Mouse (Mus musculus) frontal cortex, adult 2 months (tissue): ENCODE measurements around the gene Nme9. TPM values are rescaled to one million over a fixed set of nuclear protein-coding genes. Genes with fewer than 3 reads are reported as not detected.
A peak's percentile ranks its signal among the peaks of the same experiment; 100 is the strongest.

Experiments used
- DNase-seq, 2 experiments: peaks; one replicate each; pipeline ENCODE4 v3.0.0; 2022; ENCODE audit warnings: low spot score in 1 of 2; ENCODE audit errors: extremely low spot score in 1 of 2
- polyA plus RNA-seq: library from polyadenylated mRNA; depleted of rRNA; stranded (reverse); fragments of >200 nt; gene quantifications from 2 replicates; pipeline ENCODE4 v1.2.3, GENCODE M21; 2012; rRNA removed

The Nme9 gene
- 0.19 TPM in 1 of 2 replicates, not detected in the other for polyA plus RNA-seq

DNA sequence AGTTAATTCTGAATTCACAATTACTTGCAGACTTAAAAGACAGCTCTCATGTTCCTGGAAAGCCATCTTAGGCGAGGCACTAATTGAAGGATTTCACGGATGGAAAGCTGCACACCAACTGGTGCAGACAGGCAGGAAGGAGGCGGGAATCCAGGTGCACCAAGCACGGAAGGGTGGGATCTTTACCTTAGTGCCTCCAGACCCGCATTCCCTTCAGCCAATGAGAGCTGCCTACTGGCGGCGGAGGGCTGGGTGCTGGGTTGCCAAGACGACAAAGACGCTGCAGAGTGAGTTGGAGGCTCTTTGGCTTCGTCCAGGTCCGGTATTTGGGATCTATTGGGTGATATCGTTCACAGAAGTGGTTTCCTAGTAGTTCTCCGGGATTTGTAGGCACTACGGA lies at the start of gene Nme9:
Gene Nme9, plus strand, starts transcription at position 315 of the 400 bp plus-strand sequence.
- DNase-seq: no peak

DNA sequence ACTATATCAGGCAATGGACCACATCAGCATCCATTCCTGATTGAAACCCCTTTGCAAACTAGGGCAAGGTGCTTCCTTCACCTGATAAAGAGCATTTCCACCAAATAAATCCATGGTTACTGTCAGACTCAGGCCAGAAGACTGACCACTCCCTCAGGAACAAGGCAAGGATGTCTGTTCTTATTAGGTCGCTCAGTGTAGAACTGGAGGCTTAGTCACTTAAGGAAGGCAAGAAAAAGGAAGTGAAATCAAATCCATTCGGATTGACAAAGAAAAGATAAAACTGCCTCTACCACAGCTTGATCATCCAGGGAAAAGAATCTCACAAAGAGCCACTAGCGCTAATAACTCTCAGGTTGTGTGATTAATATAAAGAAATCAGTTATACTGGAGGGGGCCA lies 42.0 kb upstream of the Nme9 start:
- DNase-seq: no peak

DNA sequence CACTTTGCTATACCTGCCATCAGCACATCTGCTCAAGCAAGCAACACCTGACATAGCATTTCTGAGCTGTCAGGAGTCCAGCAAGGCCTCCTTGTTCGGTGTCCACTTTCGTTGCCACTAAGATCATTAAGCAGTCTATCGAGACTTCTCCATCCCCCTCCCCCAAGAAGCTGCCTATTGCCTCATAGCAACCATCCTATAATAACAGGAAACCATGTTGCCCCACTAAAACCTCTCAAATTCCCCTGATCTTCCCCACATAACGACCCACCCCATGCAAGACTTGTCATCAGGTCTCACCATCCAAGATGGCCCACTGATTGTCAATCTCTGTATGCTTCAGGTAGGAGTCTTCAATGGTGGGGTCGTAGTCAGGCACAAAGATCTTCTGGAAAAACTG lies 40.2 kb upstream of the Nme9 start:
- DNase-seq: no peak

DNA sequence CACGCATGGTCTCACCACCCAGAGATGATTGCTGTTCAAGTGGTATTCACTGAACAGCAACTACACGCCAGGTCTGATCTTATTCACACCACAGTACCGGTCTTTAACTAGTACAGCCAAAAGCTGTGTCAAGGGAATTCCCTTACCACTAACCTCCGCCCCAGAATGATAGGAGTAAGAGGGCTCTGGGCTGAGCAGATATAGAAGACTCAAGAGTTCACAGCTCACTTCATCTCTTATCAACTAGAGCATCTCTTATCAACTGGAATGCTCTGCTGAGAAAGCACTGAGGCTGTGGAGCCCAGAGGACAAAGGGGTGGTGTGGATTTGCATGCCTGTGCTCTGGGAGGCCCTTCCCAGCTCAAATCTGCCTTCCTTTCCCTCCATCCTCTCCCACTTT lies 39.5 kb upstream of the Nme9 start:
- no peak for DNase-seq

GRCm38 (mm10) chr9:99416809-99417208 lies 34.5 kb upstream of the Nme9 start:
- DNase-seq: no peak

DNA sequence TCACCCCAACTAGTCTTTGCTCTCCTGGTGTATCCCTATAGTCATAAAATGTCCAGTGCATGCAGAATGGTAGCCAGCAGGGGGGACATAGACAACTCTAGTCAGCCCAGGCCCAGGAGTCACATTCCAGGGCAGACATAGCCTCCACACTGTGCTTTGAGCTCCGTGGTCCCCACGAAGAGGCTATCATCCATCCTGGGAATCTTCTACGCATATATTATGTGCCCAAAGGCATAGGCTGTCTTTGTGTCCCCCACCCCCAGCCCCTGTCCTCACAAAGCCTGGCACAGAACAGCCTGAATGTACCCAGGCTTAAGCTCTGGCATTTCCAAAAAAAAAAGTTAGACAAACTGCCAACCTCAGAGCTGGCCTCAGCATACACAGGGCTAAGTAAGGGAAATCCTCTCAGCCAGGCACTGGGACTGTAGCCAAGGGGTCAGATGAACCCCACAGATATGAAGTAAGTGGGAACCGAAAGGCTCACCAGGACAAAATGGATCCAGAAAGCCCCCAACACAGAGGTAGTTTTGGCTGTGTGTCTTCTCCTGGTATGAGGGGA lies 33.9 kb upstream of the Nme9 start:
- no peak for DNase-seq

DNA sequence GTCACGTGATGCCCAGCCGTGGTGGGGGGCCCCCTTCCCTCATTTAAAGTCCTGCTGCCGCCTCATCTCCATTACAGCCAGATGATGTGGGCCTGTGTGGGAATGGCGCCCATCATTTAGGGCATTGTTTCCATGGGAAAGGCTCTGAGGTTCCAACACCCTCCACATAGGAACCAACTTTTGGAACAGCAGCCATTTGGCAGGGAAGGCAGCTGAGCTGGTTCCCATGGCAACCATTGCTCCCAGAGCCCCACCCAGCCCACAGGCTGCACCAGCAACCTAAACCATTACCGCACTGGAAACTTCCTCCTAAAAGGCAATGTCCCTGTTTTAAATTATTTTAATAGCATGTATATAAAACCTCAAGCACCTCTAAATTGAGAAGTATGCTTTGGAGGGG lies 32.9 kb upstream of the Nme9 start:
- peak in 1 of 2 experiments; percentile 79 for DNase-seq

GRCm38 (mm10) chr9:99419951-99420701 lies 31.1 kb upstream of the Nme9 start:
- DNase-seq: no peak

- DNase-seq: no peak
These were observed 29.4 kb upstream of the Nme9 start for GRCm38 (mm10) chr9:99421914-99422313.

GRCm38 (mm10) chr9:99423692-99424573 lies 27.3 kb upstream of the Nme9 start:
- no peak for DNase-seq

GRCm38 (mm10) chr9:99424574-99424863 lies 26.8 kb upstream of the Nme9 start:
- no peak for DNase-seq

DNA sequence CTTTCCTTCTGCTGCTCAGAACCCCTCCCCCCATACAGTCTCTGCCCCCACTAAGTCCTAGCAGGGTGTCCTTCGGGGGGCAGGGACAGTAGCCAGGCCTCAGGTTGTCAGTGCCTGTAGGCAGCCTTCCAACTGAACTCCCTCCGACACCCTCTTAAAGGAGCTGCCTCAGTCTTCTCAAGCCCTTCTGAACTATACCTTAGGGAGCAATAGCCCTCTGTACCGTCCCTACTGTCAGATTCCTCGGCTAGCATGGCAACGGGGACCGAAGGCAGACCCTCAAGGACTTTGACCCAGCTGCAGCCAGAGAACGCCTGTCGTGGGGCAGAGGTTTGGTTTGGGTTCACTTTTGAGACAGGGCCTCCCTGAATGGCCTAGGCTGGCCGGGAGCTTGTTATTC lies 26.0 kb upstream of the Nme9 start:
- no peak for DNase-seq

- peak in 1 of 2 experiments; percentile 76 for DNase-seq
These were observed 22.5 kb upstream of the Nme9 start for GRCm38 (mm10) chr9:99428601-99429331.

GRCm38 (mm10) chr9:99429845-99430244 lies 21.4 kb upstream of the Nme9 start:
- DNase-seq: peak in 1 of 2 experiments; percentile 77

DNA sequence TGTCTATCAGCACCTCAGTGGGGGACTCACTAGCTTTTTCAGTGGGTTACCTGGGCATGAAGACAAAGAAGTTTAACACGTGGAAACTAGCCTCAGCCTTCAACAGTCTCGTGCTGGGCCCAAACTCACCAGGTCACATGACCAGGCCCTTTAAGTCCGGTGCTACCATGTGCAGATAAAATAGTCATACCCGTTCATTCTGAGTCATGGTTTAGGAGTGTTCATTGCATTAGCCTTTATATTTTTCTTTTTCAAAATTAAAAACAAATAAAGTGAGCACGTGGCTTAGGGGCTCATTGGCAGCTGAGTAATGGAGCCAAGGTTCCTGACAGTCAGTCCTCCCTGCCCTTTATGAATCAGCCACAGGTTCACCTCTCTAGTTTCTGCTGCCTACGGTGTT lies 20.5 kb upstream of the Nme9 start:
- no peak for DNase-seq

DNA sequence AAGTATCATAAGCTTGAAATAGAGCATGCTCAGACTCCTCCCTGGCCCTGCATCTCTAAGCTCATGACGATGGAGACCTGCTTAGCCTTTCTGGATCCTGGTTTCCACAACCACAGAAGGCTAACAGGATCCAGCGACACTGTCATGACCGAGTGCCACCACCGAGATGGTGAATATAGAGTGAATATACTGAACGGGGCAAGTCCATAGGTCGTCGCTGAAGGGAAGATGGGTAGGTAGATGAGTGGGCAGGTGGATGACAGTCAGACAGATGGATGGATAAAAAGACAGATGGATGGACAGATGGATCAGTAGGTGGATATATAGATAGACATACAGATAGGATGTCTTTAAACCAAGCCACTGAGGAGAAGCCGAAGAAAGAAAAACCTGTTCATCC lies 19.9 kb upstream of the Nme9 start:
- peak; percentile 57 to 78 for DNase-seq

DNA sequence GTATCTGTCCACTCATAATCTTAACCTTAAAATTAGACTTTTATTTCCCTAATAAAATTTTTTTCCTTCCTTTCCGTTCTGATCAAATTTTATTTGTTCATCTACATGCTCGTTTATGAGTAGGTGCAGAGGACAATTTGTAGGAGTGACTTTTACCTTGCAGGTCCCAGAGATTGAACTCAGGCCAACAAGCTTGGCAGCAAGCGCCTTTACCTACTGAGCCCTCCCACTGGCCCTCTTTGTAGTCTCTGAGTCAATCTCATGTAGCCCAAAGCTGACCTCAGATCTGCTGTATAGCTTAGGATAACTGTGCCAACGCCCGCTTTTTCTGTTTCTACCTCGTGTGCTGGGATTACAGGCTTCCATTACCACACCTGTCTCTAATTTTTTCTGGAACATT lies 19.3 kb upstream of the Nme9 start:
- DNase-seq: no peak

DNA sequence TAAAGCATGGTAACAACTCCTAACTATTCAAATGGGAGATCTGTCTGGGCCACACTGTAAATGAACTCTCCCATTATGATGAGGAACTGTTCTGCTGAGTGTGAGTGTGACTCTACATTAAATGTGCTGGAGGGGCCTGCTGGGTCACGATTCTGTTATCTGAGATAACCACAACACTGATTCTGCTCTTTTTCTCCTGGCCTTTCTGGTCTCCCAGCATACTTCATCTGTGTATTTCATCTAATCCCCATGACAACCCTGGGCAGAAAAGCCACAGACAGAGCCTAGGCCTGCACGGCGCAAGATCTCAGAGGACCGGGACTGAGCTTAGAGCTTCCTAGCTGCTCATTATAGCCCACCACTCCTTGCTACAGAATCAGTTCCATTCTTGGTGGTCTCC lies 18.8 kb upstream of the Nme9 start:
- DNase-seq: no peak

DNA sequence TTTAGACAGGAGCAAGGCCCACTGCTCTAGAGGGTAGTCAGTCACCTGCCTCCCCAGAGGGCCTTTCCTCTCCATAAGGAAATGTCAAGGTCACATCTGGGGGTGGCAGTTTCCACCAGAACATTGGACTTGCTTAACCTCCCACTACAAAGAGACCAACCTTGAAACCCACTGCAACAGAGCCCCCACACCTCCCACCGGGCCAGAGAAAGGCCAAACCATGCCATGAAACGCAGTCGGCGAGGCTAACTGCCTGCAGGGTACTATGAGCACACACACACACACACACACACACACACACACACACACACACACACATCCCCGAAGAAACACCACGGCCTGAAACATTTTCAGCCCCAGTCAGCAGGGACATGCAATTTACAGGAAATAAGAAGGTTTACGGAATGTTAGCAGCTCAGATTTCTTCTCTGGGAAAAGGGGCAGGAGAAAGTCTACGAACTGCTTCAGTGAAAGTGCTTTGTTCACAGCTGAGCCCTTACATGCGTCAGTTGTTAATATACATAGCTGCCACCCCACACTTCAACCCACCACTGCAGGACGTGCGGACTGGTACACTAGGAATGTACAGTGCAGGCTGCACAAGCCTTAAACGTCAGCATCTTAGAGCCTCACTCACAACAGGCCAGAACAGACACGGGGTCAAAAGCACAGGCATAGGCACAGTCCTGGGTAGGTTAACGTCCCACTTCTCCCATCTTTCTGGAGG lies 16.2 kb upstream of the Nme9 start:
- peak; percentile 51 to 73 for DNase-seq

DNA sequence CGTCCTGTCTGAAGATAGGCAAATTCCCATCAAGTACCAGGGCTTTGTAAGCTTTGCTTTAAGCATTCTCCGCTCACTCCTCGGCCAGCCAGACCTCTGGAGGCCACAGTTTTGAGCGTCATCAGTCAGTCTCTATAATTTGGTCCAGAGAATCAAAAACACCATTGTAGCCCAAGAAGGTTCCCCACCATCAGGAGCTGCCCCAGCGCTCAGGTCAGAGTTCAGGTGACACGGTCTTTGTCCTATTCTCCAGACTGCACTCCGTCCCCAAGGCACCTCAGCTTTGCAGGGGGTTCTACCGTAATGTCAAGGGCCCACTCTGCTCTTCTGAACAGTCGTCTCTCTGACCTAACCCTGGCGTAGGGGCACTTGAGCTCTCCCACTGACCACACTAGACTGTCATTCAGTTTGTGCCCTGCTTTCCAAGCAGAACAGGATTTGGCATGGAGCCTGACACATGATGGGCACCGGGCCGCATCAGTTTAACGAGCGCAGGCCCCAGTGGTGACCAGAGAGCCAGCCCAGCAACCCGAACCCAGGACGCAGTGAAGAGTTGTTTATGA lies 15.6 kb upstream of the Nme9 start:
- peak in 1 of 2 experiments; percentile 64 for DNase-seq
